Mouse (Mus musculus): ENCODE measurements at regions not wholly inside any gene's neighbourhood (a gene's known extent, or its start where the extent isn't known, plus 50 kb on each side); places are given as distances from the start of the nearest gene placed in this dataset.
"Not testable (repeated sequence)": the region's sequence is repeated elsewhere in the genome, so short reads cannot be mapped to it uniquely, and the experiment has no call there.

DNA sequence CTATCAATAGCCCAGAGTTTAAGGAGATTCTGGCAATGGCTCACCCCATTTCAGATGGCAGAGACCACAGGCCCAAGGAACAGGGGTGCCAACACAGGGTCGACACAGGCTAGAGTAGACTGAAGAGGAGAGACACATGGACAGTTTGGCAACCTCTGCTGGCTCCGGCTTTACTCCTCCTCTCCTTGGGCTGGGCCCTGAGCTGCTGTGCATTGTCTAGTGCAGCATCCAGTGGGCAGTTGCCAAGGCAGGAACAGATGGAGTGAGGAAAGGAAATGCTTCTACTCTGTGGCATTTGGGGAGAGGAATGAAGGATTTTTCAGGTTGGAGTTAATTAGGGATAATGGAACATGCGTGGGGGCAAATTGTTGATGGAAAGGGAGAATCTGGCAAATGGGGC, 151.0 kb upstream of the 1700012A03Rik start:
- DNase-seq (ENCODE audit: low spot score in 2 of 2) = peak; percentile 34 to 53

DNA sequence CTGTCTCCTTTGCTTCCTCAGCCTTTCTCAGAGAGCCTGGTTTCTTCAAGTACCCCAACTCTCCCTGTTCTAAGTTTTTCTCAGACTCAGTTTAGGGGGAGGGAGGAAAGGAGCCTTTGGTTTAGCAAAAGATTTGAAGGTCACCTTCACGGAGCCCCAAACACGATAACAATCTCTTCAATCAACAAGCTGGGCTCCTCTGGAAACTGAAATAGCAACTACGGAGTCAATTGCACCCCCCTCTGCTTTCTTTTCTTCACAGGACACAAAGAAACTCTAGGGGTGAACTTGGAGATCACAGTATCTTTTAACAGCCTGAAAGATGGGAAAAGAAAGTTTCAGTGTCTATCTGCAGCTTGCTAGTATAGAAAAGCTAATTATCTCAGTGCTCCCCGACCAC, 151.4 kb upstream of the 1700012A03Rik start:
- DNase-seq (ENCODE audit: low spot score in 2 of 2) = no peak

DNA sequence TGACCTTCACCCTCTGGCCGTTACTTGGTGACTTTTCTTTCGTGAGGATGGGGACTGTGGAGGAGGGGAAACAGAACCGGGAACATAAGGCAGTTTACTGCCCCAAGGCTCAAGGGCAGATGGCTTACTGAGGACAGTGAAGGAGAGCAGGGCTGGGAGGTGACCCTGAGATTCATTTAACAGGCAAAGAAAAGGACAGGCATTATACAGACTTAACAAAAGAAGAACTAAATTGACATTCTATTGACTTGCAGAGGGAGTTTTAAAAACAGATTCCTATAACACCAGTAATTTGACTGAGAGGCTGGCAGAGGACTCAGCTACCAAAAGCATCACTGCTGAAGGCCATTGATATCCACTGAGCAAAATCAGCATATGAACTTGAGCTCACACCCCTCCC, 153.0 kb upstream of the 1700012A03Rik start:
- peak in 1 of 2 experiments; percentile 7 for DNase-seq (ENCODE audit: low spot score in 2 of 2)

DNA sequence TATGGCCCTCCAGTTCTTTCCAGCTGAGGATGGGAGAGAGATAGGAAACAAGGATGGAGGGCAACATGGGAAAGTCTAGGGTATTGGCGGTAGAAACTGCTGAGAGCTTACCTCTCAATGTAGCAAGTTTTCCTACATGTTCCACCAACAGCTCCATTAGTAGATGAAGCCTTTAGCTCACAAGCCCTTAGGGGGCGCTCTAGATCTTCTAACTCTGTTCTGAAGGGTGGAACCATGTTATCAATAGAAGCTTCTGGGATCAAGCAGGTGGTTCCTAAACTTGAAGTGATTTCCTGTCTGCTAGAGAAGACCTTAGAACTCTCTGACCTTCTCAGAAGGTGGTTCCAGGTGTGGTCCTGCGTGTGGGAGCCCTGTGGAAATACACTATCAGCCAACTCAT, 154.2 kb upstream of the 1700012A03Rik start:
- no peak for DNase-seq (ENCODE audit: low spot score in 2 of 2)

DNA sequence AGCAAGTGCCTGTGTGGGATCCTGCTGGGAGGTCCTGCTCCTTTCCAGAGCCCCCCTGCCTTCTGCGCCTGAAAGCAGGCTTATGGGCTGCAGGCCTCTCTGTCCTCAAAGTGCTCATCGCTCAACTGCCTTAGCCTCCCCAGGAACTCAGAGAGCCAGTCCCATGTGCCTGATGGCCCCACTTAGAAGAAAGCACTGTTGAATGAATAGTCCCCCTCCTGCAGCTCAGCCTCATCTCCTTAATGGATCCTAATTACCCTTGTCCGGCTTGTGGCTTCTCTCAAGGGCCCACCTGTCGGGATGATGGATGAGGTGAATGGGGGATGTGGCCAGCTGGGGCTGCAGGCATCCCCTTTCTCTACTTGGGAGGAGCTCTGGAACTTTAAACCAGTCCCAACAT, 163.1 kb upstream of the 1700012A03Rik start:
- no peak for DNase-seq (ENCODE audit: low spot score in 2 of 2)

DNA sequence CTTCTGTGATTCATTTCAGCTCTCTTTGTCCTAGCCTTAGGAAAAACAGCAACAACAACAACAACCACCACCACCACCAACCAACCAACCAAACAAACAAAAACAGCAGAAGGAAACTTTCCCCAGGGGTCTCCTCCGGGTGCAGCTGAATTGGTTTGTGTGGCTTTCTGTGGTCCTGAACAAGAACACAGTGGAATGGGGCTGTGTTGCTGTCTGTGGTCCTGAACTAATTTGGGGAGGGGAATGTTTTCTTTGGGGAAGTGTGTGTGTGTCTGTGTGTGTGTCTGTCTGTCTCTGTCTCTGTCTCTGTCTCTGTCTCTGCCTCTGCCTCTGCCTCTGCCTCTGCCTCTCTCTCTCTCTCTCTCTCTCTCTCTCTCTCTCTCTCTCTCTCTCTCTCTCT, 164.8 kb upstream of the 1700012A03Rik start:
- not testable (repeated sequence) for DNase-seq (ENCODE audit: low spot score in 2 of 2)

DNA sequence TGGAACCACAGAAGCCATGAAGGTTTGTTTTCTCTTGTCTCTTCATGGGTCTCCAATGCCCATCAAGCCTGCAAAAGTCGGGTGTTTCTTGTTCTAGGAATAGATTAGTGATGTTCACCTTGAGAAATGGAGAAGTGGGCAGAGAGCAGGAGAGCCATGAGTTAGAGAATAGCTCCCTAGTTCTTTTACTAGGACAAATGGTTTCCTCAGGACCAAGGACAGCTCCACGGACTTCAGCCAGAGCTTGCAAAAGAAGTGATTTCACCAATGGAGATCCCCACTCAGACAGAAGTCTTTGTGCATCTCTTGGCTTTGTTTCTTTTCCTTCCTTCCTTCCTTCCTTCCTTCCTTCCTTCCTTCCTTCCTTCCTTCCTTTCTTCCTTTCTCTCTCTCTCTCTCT, 166.3 kb upstream of the 1700012A03Rik start:
- peak in 1 of 2 experiments; percentile 37 for DNase-seq (ENCODE audit: low spot score in 2 of 2)

DNA sequence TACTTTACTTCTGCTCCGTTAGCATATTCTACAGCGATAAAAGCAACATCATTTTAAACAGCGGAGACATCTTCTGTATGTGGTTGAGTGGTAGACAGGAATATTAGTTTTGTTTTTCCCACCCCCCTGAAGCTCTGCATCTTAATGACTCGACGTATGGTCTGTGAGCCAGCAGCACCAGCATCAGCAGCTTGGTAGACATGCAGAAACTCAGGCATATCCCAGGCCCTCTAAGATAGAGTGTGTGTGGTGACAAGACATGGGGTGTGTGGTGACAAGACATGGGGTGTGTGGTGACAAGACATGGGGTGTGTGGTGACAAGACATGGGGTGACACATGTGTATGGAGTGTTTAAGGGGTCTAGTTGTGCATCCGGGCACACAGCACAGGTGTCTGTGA, 175.4 kb upstream of the 1700012A03Rik start:
- no peak for DNase-seq (ENCODE audit: low spot score in 2 of 2)

DNA sequence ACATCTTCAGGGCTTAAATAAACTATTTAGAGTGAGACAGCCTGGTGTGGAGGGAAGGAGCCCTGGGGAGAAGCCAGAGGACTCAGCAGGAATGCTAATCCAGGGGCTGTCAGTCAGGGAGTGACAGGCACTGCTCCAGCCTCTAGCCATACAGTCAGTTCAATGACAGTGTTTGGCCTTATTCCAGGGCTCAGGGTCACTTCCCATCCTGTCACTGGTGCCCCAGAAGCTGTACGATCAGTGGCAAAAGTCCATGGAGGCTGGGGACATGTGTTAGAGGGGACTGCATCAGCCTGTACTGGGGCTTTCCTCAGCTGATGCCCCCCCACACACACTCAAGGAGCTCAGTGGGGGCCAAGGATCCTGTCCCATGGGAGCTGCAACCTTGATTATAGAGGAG, 176.1 kb upstream of the 1700012A03Rik start:
- no peak for DNase-seq (ENCODE audit: low spot score in 2 of 2)

DNA sequence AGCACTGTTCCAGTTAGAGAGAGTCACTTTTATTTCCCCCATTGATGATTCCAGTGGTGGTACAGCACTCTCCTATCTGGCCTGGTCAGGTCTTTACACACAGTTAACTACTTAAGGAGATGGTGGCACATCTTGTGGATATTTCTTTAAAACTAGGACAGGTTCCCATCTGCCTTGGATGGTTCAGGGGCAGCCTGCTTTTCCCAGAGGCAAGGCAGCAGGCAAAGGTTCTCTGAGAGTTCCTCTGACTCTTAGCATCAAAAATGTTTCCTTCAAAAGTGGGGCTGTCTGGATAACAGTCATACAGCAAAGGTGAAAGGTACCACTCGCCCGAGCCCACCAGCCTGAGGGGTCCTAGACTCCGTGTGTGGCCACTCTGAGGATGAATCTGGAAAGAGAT, 178.3 kb upstream of the 1700012A03Rik start:
- DNase-seq (ENCODE audit: low spot score in 2 of 2) = no peak

DNA sequence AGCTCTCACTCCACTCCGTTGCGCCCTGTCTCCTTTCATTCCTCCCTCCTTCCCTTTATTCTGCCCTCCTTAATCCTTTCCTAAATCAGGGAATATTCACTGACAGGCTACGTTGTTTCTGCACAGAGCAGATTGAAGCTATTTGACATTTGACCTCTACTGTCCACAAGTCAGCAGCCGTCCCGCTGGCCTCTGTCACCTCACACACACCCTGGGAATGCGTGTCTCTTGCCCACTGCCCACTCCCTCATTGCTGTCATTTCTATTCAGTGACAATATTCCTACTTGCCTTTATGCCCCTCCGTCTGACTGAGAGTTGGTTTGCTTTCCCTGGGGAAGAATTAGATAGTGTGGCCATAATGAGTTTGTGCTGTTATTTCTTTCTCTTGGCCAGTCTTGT, 188.1 kb upstream of the 1700012A03Rik start:
- DNase-seq (ENCODE audit: low spot score in 2 of 2) = no peak

DNA sequence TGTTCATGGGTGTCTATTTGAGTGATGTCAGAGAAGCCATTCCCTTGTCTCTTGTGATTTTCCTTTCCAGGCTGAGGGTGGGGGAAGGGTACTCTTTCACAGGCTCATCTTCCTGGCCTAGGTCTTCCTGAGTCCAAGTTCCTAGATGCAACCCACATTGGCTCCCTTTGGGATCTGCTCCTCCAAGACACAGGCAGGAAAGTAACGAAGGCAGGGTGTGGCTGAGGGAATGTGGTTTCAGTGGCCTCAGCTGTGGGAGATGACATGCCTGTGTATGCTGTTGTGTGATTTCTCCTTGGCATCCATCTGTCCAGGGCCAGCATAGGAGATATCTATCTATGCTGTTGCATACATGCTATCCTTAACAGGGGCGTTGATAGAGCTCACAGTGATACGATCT, 190.4 kb upstream of the 1700012A03Rik start:
- DNase-seq (ENCODE audit: low spot score in 2 of 2) = no peak

DNA sequence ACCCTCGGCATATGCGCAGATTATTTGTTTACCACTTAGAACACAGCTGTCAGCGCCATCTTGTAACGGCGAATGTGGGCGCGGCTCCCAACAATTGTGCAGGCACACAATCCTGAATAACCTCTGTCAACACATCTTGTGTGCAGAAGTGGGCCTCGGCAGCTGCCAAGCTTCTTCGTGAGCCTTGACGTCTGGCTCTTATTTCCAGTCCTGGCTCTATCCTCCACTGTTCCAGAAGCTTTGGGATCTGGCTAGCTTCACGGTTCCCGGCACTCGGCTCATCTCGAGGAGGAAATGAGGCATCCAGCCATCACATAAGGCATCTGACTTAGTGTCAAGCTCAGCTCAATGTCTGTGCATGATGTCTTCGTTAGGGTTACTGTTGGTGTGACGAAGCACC, 195.8 kb upstream of the 1700012A03Rik start:
- DNase-seq (ENCODE audit: low spot score in 2 of 2) = no peak

DNA sequence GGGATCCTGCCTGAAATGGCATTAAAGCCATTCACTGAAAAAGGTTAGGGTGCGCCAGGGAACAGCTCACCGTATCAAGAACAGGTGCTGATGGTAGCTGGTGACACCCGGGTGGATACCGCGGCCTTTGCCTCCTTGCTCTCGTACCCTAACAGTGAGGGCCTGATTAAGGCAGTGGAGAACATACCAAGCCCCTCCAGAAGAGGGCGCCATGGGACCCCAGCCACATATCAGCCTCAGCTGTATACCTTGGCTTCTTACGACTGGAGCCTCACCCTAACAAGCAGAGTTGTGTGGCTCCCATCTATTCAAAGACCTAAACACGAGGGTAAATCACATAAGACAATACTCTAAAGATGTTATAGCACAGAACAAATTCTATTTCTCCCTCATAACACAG, 203.7 kb upstream of the 1700012A03Rik start:
- no peak for DNase-seq (ENCODE audit: low spot score in 2 of 2)

DNA sequence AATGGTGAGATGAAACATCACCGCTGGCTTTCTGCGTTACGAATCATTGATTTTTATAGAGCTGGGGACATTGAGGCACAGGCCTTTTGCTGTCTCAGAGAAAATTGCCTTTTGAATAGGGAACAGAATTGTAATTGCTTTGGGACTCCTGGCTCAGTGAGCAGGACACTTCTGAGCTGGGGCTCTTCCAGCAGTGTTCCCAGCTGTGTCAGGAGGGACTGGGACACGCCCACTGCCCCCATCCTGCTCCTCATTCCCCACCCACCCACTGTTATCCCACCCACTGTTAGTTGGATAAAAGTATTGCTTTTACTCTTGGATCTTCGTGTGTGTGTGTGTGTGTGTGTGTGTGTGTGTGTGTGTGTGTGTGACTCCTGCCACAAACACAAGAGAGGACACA, 204.4 kb upstream of the 1700012A03Rik start:
- no peak for DNase-seq (ENCODE audit: low spot score in 2 of 2)

DNA sequence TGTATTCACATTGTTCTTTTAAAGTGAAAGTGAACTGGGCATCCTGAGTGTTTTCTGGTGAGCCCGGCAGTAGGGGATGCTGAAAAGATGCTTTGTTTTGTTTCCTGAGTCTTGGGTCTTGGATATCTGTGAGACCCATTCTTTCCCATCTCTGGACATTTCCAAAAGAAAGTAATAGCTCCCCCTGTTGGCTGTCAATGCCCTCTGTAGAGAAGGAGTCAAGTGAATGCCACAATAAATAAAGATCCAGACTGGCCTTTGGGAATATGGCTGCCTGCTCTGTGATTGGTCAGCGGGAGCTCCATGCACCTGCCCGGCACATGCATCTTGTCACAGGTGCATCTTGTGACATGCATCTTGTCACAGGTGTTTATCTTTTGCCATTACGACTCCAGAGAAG, 209.4 kb upstream of the 1700012A03Rik start:
- DNase-seq (ENCODE audit: low spot score in 2 of 2) = no peak

DNA sequence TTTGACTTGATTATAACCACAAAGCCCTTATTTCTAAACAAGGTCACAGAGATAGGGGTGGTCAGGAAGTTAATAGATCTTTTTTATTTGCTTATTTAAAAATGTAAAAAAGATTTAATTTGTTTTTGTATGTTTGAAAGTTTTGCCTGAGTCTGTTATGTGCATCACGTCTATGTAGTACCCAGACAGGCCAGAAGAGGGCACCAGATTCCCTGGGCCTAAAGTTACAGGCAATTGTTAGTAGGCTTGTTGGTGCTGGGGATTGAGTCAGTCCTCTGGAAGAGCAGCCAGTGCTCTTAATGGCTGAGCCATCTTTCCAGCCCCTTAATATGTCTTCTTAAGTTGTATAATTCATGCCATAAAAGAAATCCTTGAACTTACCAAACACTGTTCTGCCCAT, 211.5 kb upstream of the 1700012A03Rik start:
- DNase-seq (ENCODE audit: low spot score in 2 of 2) = no peak

DNA sequence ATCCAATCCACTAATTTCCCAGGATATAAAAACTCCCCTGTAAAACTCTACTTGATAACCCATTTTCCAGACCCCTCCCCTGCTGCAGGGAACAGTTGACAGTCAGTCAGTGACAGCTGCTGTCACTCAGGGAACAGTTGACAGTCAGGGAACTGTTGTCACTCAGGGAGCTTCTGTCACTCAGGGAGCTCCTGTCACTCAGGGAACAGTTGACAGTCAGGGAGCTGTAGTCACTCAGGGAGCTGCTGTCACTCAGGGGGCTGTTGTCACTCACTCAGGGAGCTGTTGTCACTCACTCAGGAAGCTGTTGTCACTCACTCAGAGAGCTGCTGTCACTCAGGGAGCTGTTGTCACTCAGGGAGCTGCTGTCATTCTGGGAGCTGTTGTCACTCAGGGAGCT, 214.3 kb upstream of the 1700012A03Rik start:
- no peak for DNase-seq (ENCODE audit: low spot score in 2 of 2)

DNA sequence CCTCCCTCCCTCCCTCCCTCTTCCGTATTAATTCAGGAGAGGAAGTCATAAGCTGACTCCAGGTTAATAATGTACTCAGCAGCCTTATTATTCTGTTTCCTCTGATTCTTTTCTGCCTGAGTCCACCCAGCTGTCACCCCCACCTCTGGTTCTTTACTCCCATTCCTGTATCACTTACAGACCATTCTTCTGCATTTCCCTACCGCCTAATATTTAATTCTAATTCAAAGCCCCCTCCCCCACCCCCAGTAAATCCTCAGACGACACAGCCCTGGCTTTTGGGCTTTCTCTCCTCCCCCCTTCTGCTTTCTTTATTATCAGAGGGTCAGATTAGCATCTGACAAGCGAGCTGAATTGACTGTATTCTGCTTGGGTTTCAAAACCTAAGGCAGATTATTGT, 215.5 kb upstream of the 1700012A03Rik start:
- DNase-seq (ENCODE audit: low spot score in 2 of 2) = no peak

DNA sequence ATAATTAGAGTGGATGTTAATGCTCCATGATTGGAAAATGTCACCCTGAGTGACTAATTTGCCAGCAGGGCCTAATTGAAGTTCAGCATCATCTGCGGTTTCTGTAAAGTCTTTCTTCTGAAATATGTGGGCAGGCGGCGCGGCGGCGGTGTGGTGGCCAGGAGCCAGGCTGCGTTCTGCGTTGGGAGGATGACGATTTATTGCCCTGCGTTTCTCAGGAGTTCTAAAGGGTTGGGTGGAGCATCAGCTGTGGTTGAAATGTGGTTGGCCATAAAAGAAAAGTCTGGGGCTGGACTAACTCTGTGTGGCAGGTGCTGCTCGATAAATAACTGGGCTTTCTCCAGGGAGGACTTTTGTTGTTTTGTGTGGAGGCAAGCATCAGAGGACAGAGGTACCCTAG, 219.4 kb upstream of the 1700012A03Rik start:
- DNase-seq (ENCODE audit: low spot score in 2 of 2) = peak; percentile 51 to 61

DNA sequence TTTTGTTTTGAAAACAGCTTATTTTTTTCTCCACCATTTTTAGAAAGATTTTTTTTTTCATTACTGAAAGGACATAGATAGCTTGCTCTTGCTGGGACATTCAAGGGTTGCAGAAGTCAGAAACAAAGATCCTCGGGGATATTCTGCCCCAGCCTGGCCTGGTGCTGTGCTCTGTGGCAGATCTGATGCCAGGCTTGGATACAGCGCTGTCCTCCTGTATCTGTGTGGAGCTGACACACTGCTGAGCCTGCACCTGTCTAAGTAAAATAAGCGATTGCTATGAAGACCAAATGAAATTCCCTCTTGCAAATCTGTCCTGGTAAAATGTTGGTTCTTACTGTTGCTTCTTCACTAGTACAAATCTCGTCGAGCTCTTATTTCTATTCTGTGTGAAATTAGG, 226.4 kb upstream of the 1700012A03Rik start:
- no peak for DNase-seq (ENCODE audit: low spot score in 2 of 2)

DNA sequence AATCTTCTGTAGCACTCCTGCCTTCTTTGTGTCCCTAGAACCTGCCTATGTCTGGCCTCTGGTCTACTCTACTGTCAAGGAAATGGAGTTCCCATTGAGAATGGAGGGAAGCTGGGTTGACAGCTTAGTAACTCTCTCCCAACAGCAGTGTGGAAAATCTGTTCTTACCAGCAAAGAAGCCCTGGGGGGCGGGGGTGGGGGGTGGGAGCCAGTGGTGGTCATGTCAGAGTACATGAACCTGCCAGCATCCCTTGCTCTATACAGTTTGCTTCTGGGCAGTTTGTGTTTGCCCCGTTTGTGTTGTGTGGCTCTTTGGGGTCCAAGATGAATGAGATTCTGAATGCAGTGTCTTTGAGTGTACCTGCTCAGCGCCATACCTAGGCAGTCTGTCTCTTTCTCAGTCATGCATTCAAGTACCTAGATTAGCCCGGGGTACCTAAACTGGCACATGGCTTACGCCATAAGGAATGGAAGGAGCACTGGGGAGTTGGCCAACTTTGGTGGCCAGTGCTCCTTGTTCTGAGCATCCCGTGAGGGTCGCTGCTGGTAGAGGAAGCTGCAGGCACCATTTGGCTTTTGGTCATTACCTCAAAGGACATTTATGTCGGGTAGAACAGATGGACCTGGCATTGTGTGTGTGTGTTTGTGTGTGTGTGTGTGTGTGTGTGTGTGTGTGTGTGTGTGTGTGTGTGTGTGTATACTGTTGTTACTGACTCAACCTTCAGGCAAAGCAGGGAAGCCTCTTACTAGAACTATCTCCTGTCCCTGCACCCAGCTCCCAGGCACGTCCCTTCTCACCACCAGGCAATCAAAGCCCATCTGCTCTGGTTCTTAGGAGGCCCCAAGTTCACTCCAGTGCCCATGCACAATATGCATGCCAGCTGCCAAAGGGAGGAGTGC, 227.6 kb upstream of the 1700012A03Rik start:
- DNase-seq (ENCODE audit: low spot score in 2 of 2) = no peak

DNA sequence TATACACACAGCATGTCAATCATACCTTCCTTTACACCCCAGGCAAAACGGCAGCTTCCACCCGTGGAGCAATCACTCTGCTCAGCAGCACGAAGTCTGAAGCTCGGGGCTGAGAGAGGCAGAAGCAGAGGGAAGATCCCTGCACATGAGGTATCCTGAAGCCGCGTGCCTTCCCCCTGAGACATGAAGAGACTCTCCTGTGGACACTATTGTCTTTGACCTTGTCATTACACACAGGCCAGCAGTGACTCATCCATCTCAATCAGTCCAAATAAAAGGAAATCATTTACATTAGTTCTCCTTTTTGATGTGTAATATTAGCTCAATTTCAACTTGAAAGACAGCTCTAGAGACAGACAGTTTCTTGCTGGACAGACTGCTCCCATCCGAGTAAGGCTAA, 228.4 kb upstream of the 1700012A03Rik start:
- no peak for DNase-seq (ENCODE audit: low spot score in 2 of 2)

Data from layer of hippocampus, postnatal 10 days (tissue).